Mouse (Mus musculus): ENCODE data around the gene Nob1. TPM values are rescaled to one million over a fixed set of nuclear protein-coding genes. Genes with fewer than 3 reads are reported as not detected.

The Nob1 gene
- 60.8 and 62.6 TPM in 2 replicates for polyA plus RNA-seq (2014; fragmentation: Nextera tagmentation; extraction: Ambion mirVana)

DNA sequence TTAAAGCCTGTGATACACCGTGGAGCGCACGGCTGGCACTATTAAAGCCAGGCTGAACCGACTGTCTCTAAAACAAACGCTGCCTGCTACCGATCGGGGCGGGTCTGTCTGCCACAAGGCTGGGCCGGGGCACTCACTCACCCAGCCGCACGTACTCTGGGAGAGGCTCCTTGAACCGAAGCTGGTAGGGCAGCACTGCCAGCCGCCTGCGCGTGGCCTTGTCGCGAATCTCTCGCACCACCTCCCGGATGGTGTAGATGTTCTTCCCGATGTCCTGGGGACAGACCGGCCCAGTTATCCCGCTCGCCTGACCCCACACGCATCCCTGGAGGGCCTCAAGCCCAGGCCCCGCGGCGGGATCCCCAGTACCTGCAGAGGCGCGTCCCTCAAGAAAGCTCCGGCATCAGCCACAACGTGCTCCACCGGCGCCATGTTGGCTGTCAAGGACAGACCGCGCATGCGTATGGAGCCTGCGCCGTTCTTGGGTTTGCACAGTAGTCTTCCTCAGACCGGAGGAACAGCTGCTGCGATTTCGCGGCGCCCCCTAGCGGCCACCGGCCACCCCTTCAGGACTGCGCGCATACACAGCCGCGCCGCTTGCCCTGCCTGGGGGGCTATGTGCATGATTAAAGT is at the start of gene Nob1:
Gene Nob1, minus strand, starts transcription at position 455 of the 633 bp plus-strand sequence.
- peaks cover 15% of the 10 kb centered on the region; the same call in 1 of the 2 replicates for H3K36me3 ChIP-seq (ENCODE audit: control insufficient read depth, insufficient read depth, low read length)
- peak within 1 kb of the TSS; percentile 67 for H3K9ac ChIP-seq (replicated peaks; ENCODE audit: low read depth, low read length)
- peak; percentile 100 for ATAC-seq (ENCODE audit: low read depth)
- H3K9me3 ChIP-seq (ENCODE audit: control insufficient read depth, low read length): no peaks in the 10 kb centered on the region
- no peaks in the 10 kb centered on the region for H3K27me3 ChIP-seq (ENCODE audit: control insufficient read depth, insufficient read depth, low read length)
- H3K4me3 ChIP-seq (ENCODE audit: low read depth, low read length): peak within 1 kb of the TSS; percentile 66
- peak within 1 kb of the TSS; percentile 90 for H3K4me2 ChIP-seq (ENCODE audit: low read depth, low read length)
- H3K27ac ChIP-seq (ENCODE audit: low read depth, low read length): peak within 1 kb of the TSS; percentile 75
- under 1% methylated on average over 47 of the region's 50 CpGs for WGBS
- peaks cover 8% of the 10 kb centered on the region for H3K4me1 ChIP-seq (ENCODE audit: control insufficient read depth, insufficient read depth, low read length)

DNA sequence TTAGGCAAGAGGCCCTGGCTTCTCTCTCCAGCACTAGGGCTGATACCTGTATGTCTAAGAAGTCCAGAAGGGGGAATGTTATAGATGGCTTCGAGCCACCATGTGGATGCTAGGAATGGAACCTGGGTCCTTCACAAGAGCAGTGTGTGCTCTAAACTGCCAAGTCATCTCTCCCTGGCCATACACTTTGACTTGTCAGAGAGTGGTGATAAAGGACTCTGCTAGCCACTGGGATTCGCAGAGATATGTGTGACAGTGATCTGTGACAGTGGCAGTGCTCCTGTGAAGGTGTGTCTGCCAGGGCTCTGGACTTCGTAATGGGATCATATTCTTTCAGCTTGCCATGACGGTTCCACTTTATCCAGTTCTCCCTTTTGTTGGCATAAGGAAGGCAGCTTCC is 48.5 kb upstream of the Nob1 start:
- 90% methylated on average over 4 of the region's 4 CpGs for WGBS
- no peak overlapping the region for H3K9ac ChIP-seq (replicated peaks; ENCODE audit: low read depth, low read length)
- no peaks in the 10 kb centered on the region for H3K4me1 ChIP-seq (ENCODE audit: control insufficient read depth, insufficient read depth, low read length)
- no peaks in the 10 kb centered on the region for H3K36me3 ChIP-seq (ENCODE audit: control insufficient read depth, insufficient read depth, low read length)
- no peak overlapping the region for H3K4me3 ChIP-seq (ENCODE audit: low read depth, low read length)
- H3K27ac ChIP-seq (ENCODE audit: low read depth, low read length): no peak overlapping the region
- H3K27me3 ChIP-seq (ENCODE audit: control insufficient read depth, insufficient read depth, low read length): no peaks in the 10 kb centered on the region
- H3K4me2 ChIP-seq (ENCODE audit: low read depth, low read length): no peak overlapping the region
- ATAC-seq (ENCODE audit: low read depth): no peak
- no peaks in the 10 kb centered on the region for H3K9me3 ChIP-seq (ENCODE audit: control insufficient read depth, low read length)

DNA sequence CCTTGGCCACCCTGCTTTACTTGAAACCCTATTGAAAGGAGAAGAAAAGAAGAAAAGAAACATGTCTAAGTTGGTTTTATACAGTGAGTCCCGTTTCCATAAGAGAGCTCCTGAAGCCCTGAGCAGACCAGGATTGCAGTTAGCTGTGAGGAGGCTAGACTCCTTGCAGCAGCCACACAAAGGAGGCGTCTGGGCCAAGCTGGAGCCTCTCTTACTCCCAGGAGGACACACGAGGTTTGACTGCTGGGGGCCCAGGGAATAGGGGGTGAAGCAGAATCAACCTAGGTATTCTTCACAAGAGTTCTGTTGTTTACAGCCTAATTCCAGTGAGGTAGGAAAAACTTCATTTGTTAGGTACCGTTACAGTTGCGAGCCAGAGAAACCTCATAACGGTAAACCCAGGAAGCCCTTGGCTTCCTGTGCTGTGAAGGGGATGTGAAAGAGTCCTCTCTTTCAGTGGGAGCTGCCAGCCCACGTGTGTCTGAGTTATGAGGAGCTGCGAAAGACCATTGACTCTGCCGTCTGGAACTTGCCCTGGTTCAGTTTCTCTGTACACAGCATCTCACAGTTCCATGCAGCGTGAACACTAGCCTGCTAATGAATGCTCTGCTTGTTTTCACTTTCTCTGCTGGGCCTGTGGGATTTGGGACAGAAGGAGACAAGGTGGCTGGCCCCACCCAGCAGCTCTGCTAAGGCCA is 47.7 kb upstream of the Nob1 start:
- no peak for ATAC-seq (ENCODE audit: low read depth)
- Histone ChIP-seq H3K27ac (ENCODE audit: low read depth, low read length) (no peak overlapping the region), H3K4me2 (ENCODE audit: low read depth, low read length) (no peak overlapping the region), H3K4me1 (ENCODE audit: control insufficient read depth, insufficient read depth, low read length) (no peaks in the 10 kb centered on the region), H3K36me3 (ENCODE audit: control insufficient read depth, insufficient read depth, low read length) (no peaks in the 10 kb centered on the region), H3K9ac (replicated peaks; ENCODE audit: low read depth, low read length) (no peak overlapping the region), H3K27me3 (ENCODE audit: control insufficient read depth, insufficient read depth, low read length) (no peaks in the 10 kb centered on the region), H3K9me3 (ENCODE audit: control insufficient read depth, low read length) (no peaks in the 10 kb centered on the region), H3K4me3 (ENCODE audit: low read depth, low read length) (no peak overlapping the region)
- 65% methylated on average over 10 of the region's 10 CpGs for WGBS

DNA sequence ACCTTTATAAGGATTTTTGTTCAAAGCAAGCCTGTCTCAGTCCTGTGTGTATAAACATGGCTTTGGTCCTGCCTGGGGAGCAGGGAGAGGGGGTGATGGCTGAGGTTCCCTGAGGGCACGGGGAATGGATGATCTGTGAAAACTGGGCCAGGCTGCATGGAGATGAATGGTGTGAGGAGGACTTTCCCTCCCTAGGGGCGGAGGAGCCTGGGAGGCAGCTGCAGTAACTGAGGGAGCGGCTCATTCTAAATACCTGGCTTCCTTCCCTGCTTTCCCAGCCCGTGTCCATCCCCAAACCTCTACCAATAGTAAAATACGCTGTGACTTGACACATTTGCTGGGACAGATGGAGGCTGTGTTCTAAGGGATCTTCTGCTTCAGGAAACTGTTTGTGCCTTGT is 45.5 kb upstream of the Nob1 start:
- ATAC-seq (ENCODE audit: low read depth): no peak
- WGBS: 56% methylated on average over 5 of the region's 5 CpGs
- Histone ChIP-seq H3K4me1 (ENCODE audit: control insufficient read depth, insufficient read depth, low read length) (no peaks in the 10 kb centered on the region), H3K4me3 (ENCODE audit: low read depth, low read length) (no peak overlapping the region), H3K27ac (ENCODE audit: low read depth, low read length) (no peak overlapping the region), H3K4me2 (ENCODE audit: low read depth, low read length) (no peak overlapping the region), H3K36me3 (ENCODE audit: control insufficient read depth, insufficient read depth, low read length) (no peaks in the 10 kb centered on the region), H3K27me3 (ENCODE audit: control insufficient read depth, insufficient read depth, low read length) (no peaks in the 10 kb centered on the region), H3K9ac (replicated peaks; ENCODE audit: low read depth, low read length) (no peak overlapping the region), H3K9me3 (ENCODE audit: control insufficient read depth, low read length) (no peaks in the 10 kb centered on the region)

DNA sequence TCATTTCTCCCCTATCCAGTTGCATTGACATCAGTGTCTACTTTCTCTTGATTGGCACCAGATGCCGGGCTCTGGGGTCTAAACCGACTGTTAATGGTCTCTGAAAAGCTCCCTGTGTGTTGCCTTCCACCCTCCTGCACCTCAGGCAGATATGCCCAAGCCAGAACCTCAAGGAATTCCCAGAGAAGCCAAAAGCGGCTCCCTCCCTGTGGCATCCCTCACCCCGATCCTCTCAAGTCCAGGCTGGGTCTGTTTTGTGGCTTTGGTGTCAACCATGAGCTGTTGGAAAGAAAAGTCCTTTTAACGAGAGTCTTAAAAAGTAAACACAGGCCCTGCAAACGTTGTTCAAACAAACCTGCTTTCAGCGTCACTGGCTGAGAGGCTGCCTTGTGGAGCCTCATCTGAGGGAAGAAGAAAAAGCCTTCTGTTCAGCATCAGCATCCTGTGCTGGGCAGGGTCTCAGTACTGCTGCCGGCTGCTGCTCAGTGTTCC is 44.0 kb upstream of the Nob1 start:
- Histone ChIP-seq H3K27ac (ENCODE audit: low read depth, low read length) (no peak overlapping the region), H3K4me1 (ENCODE audit: control insufficient read depth, insufficient read depth, low read length) (no peaks in the 10 kb centered on the region), H3K9ac (replicated peaks; ENCODE audit: low read depth, low read length) (no peak overlapping the region), H3K9me3 (ENCODE audit: control insufficient read depth, low read length) (no peaks in the 10 kb centered on the region), H3K27me3 (ENCODE audit: control insufficient read depth, insufficient read depth, low read length) (no peaks in the 10 kb centered on the region), H3K4me2 (ENCODE audit: low read depth, low read length) (no peak overlapping the region), H3K4me3 (ENCODE audit: low read depth, low read length) (no peak overlapping the region), H3K36me3 (ENCODE audit: control insufficient read depth, insufficient read depth, low read length) (peaks cover 3% of the 10 kb centered on the region; the same call in 1 of the 2 replicates)
- WGBS: 70% methylated on average over 8 of the region's 8 CpGs
- ATAC-seq (ENCODE audit: low read depth): no peak

DNA sequence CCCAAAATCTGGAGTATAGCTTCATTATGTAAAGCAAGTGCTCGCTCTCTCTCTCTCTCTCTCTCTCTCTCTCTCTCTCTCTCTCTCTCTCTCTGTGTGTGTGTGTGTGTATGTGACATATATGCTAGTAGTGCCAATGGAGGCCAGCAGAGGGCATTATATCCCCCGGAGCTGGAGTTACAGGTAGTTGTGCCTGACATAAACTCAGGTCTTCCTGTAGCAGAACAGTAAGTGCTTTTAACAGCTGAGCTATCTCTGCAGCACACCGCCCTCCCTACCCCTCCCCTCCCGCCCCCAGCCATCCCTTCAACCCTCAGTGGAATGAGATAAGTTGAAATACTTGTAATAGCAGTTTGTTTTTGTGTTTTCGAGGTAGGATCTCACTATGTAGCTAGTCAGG is 41.8 kb upstream of the Nob1 start:
- WGBS: 96% methylated on average over 5 of the region's 5 CpGs

DNA sequence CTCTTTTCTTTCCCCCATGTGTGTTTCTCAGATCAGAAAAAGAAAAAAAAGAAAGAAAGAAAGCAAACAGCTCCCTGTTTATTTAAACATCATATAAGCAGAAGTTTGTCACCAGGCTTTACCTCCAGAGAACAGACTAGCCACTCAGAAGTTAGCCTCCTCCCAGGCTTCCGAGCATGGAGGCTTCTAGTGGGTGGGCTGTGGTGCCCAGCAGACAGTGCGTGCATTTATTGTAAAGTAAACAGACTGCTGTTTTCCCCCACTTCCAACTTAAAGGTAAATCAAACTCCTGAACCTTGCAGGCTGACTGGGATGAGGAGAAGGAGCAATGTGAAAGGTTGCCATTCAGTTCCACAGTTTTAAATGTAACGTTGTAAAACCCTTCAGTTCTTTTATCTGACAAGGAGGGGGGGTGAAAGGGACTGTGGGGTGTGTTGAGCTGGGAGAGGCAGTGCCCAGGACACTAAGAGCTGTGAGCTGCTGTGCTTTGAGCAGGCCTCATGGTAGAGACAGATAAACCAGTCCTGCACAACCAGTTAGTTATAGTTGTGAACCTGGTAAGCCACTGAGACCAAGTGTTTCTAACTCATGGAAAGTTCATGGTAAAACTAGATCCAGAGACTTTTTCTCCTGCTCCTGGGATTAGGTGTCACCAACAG is 40.6 kb upstream of the Nob1 start:
- 48% methylated on average over 3 of the region's 3 CpGs for WGBS
- no peaks in the 10 kb centered on the region for H3K4me1 ChIP-seq (ENCODE audit: control insufficient read depth, insufficient read depth, low read length)
- H3K36me3 ChIP-seq (ENCODE audit: control insufficient read depth, insufficient read depth, low read length): peaks cover 14% of the 10 kb centered on the region

More for the DNA sequence above, 41.8 kb upstream of the Nob1 start:
- Histone ChIP-seq H3K4me3 (ENCODE audit: low read depth, low read length) (no peak overlapping the region), H3K9me3 (ENCODE audit: control insufficient read depth, low read length) (no peaks in the 10 kb centered on the region), H3K36me3 (ENCODE audit: control insufficient read depth, insufficient read depth, low read length) (peaks cover 8% of the 10 kb centered on the region; the same call in 1 of the 2 replicates), H3K27ac (ENCODE audit: low read depth, low read length) (no peak overlapping the region), H3K4me2 (ENCODE audit: low read depth, low read length) (no peak overlapping the region), H3K4me1 (ENCODE audit: control insufficient read depth, insufficient read depth, low read length) (no peaks in the 10 kb centered on the region), H3K9ac (replicated peaks; ENCODE audit: low read depth, low read length) (no peak overlapping the region), H3K27me3 (ENCODE audit: control insufficient read depth, insufficient read depth, low read length) (no peaks in the 10 kb centered on the region)
- ATAC-seq (ENCODE audit: low read depth): no peak

DNA sequence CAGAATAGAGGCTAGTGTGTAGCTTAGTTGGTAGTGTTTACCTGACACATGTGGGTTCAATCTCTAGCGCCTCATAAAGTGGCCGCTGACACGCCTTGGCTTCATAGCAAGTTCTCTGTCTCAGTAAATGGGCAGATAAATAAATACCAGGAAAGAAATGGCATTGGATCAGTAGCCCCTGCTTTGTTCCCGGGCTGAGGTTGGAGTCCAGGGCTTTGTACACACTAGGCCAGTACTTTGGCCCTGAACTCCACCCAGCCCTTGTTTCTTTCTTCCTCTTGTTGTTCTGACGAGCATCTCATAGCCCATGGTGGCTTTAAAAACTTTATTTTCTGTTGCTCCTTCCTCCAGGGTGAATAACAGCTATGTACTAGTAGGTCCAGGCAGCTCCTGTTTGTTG is 37.6 kb upstream of the Nob1 start:
- Histone ChIP-seq H3K4me1 (ENCODE audit: control insufficient read depth, insufficient read depth, low read length) (no peaks in the 10 kb centered on the region), H3K9ac (replicated peaks; ENCODE audit: low read depth, low read length) (no peak overlapping the region), H3K4me3 (ENCODE audit: low read depth, low read length) (no peak overlapping the region), H3K9me3 (ENCODE audit: control insufficient read depth, low read length) (no peaks in the 10 kb centered on the region), H3K27ac (ENCODE audit: low read depth, low read length) (no peak overlapping the region), H3K36me3 (ENCODE audit: control insufficient read depth, insufficient read depth, low read length) (peaks cover 26% of the 10 kb centered on the region), H3K27me3 (ENCODE audit: control insufficient read depth, insufficient read depth, low read length) (no peaks in the 10 kb centered on the region), H3K4me2 (ENCODE audit: low read depth, low read length) (no peak overlapping the region)
- ATAC-seq (ENCODE audit: low read depth): no peak
- 96% methylated on average over 5 of the region's 5 CpGs for WGBS

More for the DNA sequence above, 40.6 kb upstream of the Nob1 start:
- no peak for ATAC-seq (ENCODE audit: low read depth)
- no peak overlapping the region for H3K4me3 ChIP-seq (ENCODE audit: low read depth, low read length)
- no peak overlapping the region for H3K9ac ChIP-seq (replicated peaks; ENCODE audit: low read depth, low read length)
- no peak overlapping the region for H3K27ac ChIP-seq (ENCODE audit: low read depth, low read length)
- no peaks in the 10 kb centered on the region for H3K9me3 ChIP-seq (ENCODE audit: control insufficient read depth, low read length)
- H3K4me2 ChIP-seq (ENCODE audit: low read depth, low read length): no peak overlapping the region
- H3K27me3 ChIP-seq (ENCODE audit: control insufficient read depth, insufficient read depth, low read length): no peaks in the 10 kb centered on the region

DNA sequence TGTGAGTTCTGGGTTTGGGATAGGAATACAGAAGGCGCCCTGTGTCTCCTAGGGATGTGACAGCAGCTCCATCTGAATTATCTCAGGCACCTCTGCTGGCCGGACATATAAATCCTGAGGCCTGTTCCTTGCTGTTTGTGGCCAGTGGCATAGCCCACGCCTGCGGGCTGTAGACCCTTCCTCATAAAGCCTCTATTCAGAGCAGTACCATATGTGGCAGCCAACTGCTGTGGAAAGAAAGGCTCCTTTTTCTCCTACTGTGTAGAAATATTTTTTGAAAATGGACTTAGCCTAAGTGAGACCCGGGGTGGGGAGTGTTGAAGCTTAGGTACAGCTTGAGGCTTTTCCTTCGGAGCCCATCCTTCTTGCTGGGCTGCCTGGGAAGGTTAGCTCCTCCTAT is 33.4 kb upstream of the Nob1 start:
- Histone ChIP-seq H3K27me3 (ENCODE audit: control insufficient read depth, insufficient read depth, low read length) (no peaks in the 10 kb centered on the region), H3K4me3 (ENCODE audit: low read depth, low read length) (no peak overlapping the region), H3K4me2 (ENCODE audit: low read depth, low read length) (no peak overlapping the region), H3K9me3 (ENCODE audit: control insufficient read depth, low read length) (no peaks in the 10 kb centered on the region), H3K27ac (ENCODE audit: low read depth, low read length) (no peak overlapping the region), H3K4me1 (ENCODE audit: control insufficient read depth, insufficient read depth, low read length) (no peaks in the 10 kb centered on the region), H3K9ac (replicated peaks; ENCODE audit: low read depth, low read length) (no peak overlapping the region), H3K36me3 (ENCODE audit: control insufficient read depth, insufficient read depth, low read length) (peaks cover 22% of the 10 kb centered on the region)
- WGBS: 84% methylated on average over 6 of the region's 6 CpGs
- ATAC-seq (ENCODE audit: low read depth): no peak

All from neural tube, embryonic 14.5 days (tissue).